Mouse (Mus musculus) C3H10T1/2 (cell line): ENCODE measurements around the gene Med12. TPM values are rescaled to one million over a fixed set of nuclear protein-coding genes. Genes with fewer than 3 reads are reported as not detected.

Experiments
- polyA plus RNA-seq, 2 experiments: library from polyadenylated mRNA; unstranded; fragments of >200 nt; fragmentation: generic; extraction: Trizol; gene quantifications; one replicate each; pipeline ENCODE4 v1.2.1; 2012; ENCODE audit warnings: missing spikeins in 2 of 2

Med12 gene
- 10 to 100 TPM; 16.8 to 66.3 TPM for polyA plus RNA-seq

DNA sequence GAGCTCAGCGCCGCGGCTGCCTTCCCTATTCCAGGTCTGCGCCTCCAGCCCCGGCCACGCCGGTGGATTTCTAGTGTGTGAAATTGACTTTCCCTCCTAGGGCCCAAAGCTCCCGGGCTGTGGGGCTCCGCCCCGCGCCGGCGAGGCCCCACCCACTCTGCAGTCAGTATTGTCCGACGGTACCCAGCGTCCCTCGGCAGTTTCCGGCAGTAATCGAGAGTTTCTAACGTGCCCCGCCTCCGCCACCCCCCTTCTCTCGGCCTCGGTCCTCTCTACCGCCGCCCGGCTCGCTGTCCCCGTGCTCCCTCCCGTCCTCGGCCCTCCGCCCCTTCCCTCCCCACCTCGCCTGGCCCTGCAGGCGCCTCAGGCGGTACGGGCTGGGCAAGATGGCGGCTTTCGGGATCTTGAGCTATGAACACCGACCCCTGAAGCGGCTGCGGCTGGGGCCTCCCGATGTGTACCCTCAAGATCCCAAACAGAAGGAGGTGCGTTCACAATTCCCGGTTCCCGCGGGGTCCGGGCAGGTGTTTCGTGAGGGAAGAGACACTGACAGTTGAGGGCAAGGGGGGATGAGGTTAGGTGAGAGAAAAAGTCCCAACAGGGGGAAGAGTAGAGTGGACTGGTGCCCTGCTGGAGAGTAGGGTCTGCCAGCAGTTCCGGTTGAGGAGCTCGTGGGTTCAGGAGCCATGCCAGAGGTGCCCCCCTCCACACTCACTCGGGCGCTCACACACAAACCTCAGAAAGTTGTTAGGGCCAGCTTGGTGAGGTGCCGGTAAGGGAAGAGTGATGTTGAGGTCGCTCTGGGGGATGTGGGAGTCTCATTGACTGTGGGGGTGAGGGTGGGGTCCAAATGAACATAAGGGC lies at the start of gene Med12:
TSS of gene Med12 (plus strand) at position 156 of the 864 bp plus-strand sequence.

GRCm38 (mm10) chrX:101253952-101254729 lies 19.7 kb upstream of the Med12 start, which contains the start of gene Foxo4:
Gene Foxo4, plus strand, starts transcription at chrX:101254528.

DNA sequence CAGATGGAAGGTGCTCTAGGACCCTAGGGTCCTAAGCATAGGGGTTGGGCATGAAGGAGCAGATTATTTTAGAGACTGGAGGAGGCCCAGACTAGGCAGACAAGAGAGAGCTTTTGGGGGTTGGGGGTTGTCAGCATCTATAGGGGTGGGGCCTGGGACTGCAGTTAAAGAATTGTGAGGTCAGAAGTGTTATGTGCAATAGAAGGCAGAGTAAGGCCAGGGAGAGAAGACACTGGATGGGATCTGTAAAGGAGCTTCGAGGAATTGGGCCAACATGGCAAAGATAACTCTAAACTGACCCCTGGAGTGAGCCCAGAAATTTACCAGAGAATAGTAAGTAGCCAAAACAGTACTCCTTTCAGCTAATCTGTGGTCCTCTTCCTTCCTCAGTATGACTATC lies 9.9 kb upstream of the Med12 start, which contains the start of gene Gm614:
TSS of gene Gm614 (minus strand) at position 101 of the 400 bp plus-strand sequence.

DNA sequence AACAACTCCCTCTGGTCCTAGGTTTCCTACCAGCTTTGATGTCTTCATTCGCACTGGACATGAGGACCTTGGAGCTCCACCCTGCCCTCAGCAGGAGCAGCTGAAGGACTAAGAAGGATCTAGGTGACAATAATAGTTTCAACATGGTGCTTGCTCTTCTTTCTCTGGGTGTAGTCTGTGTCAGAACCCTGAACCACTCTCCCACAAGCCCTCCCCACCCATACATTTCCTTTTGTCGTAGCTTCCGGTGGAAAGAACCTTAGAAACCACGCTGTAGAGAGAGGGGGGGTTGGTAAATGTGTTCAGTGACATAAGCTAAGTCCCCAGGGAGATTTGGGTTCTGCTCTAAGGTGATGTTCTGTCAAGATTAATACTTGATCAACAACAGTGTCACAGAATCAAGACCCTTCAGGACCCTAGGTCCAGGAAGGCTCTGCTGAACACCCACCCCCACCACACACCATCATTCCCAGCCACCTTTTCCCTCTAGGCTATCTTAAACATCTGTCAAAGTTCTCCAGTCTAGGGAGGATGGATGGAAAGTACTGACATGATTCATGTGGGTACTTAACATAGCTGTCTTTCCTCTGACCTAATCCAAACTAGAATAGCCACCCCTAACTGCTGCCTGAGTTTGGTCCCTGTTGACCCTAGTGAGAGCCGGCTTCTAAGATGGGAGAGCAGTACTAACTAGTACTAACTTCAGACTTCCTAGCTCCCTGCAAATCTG lies 5.6 kb upstream of the Med12 start, which contains the start of gene Il2rg:
TSS of gene Il2rg (minus strand) at position 231 of the 730 bp plus-strand sequence.

DNA sequence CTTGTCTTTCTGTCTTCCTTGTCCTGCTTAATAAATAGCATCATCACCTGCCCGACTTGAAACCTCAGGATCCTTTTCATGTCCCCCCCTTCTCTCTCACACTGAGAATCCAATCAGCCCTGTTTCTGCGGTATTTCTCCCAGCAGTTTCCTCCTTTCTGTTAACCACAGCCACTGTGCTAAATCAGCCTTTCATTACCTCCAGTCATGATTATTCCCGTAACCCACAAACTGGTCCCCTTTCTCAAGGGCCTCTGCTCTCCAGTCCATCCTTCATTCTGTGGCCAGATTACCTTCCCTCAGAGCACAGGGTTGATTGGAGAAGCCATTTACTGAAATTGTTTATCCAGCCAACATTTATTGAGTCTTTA lies 5.1 kb upstream of the Med12 start, which contains the start of gene Gm20489:
TSS of gene Gm20489 (minus strand) at position 269 of the 370 bp plus-strand sequence.

DNA sequence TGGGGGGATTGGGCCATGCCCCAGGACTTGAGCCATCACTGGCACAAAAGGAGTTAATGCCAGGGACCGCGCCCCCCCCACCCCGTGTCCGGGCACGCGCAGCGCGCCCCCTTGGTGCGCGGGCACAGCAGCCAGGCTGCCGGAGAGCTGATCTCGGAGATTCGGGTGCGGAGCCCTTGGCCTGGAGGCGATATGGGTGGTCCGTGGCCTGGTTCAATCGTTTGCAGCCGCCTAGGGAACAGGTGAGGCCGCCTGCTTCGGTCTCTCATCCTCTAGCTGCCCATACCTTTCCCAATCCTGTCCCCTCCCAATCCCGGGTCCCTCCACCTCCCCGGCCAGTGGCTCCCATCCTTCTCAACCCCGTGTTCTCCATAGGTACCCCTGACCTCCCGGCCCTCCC lies 25.2 kb downstream of the Med12 start, which contains the start of gene Nlgn3:
TSS of gene Nlgn3 (plus strand) at position 114 of the 400 bp plus-strand sequence.

Other genes with a start within 250 kb of the Med12 start
- not detected for gene Tex11, start 214.4 kb upstream of the Med12 start, polyA plus RNA-seq
- gene Slc7a3, start 188.0 kb upstream of the Med12 start, polyA plus RNA-seq: under 1 TPM; 0.04 to 0.94 TPM
- 10 to 100 TPM; 41.5 to 57.5 TPM for gene Snx12, start 51.5 kb upstream of the Med12 start, polyA plus RNA-seq
- gene Foxo4, start 19.5 kb upstream of the Med12 start, polyA plus RNA-seq: 10 to 100 TPM in 1 of 2 experiments, 1 to 10 TPM in 1; 4.6 to 23.9 TPM
- not detected for gene Gm614, start 10.0 kb upstream of the Med12 start, polyA plus RNA-seq
- 1 to 10 TPM in 1 of 2 experiments, under 1 TPM in 1; 0.96 to 2.8 TPM for gene Il2rg, start 5.8 kb upstream of the Med12 start, polyA plus RNA-seq
- not detected for gene Gm20489, start 5.0 kb upstream of the Med12 start, polyA plus RNA-seq
- gene Nlgn3, start 25.1 kb downstream of the Med12 start, polyA plus RNA-seq: under 1 TPM in 1 of 2 experiments, not detected in 1; 0.05 TPM
- under 1 TPM in 1 of 2 experiments, not detected in 1; 0.02 TPM for gene Gjb1, start 102.3 kb downstream of the Med12 start, polyA plus RNA-seq
- gene Zmym3, start 146.8 kb downstream of the Med12 start, polyA plus RNA-seq: 10 to 100 TPM; 12.2 to 34.8 TPM
- gene Nono, start 155.3 kb downstream of the Med12 start, polyA plus RNA-seq: 100 to 1,000 TPM in 1 of 2 experiments, 10 to 100 TPM in 1; 92.3 to 248 TPM
- under 1 TPM in 1 of 2 experiments, not detected in 1; 0.37 TPM for gene Itgb1bp2, start 175.1 kb downstream of the Med12 start, polyA plus RNA-seq